Mouse (Mus musculus): ENCODE data around the gene Gpr83. TPM values are rescaled to one million over a fixed set of nuclear protein-coding genes. Genes with fewer than 3 reads are reported as not detected.

Gene Gpr83
- 10 to 100 TPM; 13.5 to 16.2 TPM for total RNA-seq (2021)
- long read RNA-seq, transcript Gpr83-201 (4 exons, 3,586 nt): major isoform, 16 of 21 reads
- long read RNA-seq, partial matches to known transcripts: 1 of 21 reads
- long read RNA-seq, other reads (novel, unspliced or antisense): 2 of 21 reads

DNA sequence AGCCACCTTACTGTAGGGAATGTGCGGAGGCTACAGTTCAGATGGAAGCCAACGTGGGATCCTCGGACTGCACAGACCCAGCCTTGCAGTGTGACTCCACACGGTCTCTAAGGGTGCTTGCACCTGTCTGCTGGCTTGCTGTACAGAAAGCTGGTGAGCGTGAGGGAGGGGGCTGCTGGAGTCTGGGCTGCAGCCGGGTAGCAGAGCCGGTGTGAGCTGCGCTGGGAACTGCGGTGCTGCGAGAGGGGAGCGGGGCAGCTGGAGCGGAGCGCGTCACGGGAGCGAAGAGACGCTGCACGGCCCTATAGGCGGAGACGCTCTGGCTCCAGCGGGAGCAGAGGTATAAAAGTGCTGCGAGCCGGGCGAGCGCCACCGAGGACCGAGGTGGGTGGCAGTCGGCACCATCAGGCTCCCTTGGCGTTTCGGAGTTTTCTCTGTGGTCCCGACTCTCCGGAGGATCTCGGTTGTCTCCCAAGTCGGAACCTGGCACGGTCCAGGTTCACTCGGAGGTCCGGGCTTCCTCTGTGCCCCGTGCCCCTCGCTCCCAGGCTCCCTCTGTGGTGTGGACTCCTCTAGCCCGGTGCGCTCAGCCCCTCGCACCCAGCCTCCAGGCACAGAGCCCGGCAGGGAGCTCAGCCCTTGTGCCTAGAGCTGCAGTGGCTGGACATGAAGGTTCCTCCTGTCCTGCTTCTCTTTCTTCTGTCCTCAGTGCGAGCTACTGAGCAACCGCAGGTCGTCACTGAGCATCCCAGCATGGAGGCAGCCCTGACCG lies at the start of gene Gpr83:
Gene Gpr83 (plus strand): TSS at position 343 of the 772 bp plus-strand sequence.
- DNase-seq (ENCODE audit: low spot score in 2 of 2): peak; percentile 44 to 64

DNA sequence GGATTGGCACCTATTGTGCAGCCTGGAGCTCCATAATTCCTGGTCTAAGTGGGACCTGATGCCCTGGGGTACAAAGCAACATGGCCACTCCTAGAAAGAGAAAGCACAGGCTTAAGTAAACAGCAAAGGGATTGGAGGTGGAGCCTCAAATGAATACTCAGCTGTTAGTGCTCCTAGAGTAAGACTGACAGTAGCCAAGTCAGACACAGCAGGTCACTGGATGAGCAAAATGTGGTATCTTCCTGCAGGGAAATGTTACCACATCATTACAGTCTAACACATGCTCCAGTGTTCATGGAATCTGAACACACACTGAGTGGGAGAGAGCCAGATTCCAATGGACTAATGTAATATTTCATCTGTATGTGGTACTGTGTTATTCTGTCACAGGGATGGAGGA lies 38.6 kb upstream of the Gpr83 start:
- DNase-seq (ENCODE audit: low spot score in 2 of 2): no peak

DNA sequence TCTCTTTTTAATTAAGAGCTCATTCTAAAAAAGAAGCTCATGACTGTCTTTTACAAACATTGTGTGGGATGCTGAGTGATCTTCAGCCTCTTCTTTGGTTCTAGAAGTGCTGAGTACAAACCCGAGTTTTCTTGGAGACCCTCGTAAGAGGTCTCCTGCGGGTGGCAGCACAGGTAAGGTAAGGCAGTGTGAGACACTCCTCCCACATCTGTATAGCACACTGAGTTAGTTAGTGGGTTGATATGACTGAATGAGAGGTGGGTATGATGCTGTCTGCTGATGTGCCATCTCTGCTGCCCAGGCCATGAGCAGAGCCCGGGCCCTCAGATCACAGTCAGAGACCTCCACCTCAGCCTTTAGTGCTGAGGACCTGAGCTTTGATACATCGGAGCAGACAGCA lies 35.2 kb upstream of the Gpr83 start:
- DNase-seq (ENCODE audit: low spot score in 2 of 2): no peak

DNA sequence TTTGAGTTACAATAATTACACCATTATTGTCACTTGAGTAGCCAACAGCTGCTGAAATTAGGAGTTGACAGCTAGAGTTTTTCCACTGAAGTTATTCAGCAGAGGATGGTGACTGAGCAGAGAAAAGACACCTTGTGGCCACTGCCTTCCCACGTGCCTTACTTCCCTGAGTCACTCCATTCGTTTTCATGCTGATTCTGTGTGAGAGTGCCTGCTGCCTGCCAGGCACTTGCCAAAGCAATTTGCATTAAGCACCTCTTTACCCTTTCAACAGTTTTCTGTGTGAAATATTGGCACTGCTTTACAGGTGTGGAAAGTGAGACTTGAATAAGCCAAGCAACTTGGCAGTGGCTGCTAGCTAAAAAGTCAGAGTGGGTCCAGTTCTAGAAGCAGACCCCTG lies 32.1 kb upstream of the Gpr83 start:
- no peak for DNase-seq (ENCODE audit: low spot score in 2 of 2)

DNA sequence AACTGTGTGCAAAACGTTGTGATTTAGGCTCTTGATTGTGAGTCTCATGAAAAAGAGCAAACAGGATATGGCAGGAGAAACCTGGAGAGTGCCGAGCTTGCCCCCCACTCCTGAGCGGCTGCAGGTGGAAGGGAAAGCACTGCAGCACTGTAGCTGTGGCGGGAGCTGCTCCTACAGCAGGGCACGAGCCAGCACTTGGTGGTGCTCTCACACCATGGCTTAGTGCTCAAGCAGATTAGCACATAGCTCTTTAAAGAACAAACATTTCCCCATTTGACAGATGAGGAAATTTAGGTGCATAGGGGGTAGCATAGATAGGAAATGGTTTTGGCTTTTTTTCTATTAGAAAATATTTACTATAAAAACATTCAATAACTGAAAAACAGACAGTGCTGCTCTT lies 28.0 kb upstream of the Gpr83 start:
- DNase-seq (ENCODE audit: low spot score in 2 of 2): no peak

DNA sequence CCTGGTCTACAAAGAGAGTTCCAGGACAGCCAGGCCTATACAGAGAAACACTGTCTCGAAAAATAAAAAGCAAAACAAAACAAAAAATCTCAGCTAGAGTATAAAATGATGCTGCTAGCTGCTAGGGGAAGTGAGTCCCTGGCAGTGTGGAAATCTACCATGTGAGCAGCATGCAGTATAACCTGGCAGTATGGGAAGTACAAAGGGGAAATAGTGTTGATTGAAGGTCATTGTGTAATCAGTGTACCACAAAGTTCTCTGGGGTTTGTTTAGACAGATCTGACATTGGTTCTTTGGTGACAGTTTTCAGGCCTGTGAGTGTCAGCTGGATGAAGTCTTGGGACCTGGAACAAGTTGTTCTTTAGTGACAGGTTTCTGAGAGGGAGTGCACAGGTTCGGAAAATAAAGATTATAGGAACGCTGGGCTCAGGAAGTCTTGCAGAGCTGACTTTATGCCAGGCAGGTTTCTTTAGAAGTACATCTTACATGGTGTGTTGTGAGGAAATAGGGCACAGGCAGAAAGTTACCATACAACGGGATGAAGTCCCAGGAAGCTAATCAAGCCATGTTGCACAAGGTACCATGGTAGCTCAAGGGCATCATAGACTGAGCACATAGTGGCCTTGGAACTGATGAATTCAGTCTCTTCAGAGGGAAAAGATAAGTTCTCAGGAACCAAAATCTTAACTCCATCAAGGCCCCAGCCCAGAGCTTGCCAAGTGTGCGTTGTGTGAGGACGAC lies 24.5 kb upstream of the Gpr83 start:
- no peak for DNase-seq (ENCODE audit: low spot score in 2 of 2)

DNA sequence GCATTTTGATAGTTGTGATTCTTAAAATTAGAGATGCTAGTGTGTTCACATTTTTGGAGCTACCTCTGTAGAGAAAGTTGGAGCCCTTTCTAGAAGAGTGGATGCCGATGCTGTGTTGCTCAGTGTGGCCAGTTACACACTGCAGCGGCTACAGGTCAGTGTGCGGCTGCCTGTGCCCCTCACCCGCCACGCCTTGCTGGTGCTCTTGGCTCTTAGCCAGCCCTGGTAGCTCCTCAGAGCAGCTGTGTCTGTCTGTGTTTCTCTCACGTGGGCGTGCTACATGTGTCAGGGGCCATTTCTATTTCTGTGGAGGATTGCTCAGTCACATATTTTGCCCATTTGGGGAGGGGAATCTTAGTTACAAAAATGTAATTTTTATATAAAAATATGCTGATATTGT lies 20.5 kb upstream of the Gpr83 start:
- DNase-seq (ENCODE audit: low spot score in 2 of 2): peak in 1 of 2 experiments; percentile 16

DNA sequence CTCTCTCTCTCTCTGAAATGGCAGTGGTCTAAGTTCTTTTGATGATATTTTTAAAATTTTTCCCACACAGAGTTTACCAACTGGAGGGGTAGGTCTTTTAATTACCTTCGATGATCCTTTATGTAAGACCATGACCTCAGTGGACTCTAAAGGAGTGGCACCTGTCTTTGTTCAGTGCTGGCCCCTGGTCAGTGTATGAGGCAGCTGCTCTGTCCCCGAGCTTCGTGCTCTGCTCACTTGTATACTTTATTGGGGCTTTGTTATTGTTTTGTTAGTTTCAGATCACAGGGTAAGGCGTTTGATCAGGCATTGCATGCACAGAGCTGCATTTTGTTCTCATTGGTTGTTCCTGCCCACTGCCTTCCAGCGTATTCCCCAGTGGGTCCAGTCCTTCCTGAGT lies 20.0 kb upstream of the Gpr83 start:
- DNase-seq (ENCODE audit: low spot score in 2 of 2): no peak

DNA sequence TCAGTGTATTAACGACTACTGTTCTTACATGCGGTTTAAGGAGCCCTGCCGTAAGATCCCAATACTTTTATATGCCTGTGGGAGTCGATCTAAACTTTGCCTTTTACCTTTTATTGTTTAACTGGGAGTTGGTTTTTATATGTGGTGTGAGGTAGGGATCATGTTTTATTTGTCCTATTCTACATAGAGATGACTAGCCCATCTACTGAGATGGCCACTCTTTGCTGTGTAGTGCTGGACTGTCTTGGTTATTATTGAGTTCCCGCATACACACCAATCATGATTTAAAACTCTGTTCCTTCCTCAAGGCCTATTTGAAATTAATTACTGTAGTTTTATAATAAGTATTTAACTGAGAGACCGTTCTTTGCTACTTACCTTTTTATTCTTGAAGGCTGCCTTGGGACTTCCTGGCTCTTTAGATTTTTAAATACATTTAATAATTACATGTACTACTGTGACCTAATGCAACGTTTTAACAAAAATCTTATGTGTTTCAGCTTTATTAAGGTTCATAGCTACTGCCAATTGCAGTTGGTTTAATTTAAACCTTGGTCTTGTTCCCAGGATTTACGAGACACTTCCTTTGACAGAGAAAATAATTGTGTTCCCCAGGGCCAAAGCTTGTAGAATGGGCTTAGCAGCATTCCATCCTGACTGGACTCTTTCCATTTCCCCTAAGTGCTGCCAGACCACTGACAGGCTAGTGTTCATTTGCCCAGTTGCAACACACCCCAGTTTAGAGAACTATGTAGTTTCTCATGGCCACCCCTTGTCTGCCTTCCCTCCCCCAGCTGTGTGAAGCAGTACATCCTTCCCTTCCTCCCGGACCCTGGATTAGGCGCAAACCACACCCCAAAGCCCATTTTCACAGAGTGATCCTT lies 17.9 kb upstream of the Gpr83 start:
- DNase-seq (ENCODE audit: low spot score in 2 of 2): no peak

DNA sequence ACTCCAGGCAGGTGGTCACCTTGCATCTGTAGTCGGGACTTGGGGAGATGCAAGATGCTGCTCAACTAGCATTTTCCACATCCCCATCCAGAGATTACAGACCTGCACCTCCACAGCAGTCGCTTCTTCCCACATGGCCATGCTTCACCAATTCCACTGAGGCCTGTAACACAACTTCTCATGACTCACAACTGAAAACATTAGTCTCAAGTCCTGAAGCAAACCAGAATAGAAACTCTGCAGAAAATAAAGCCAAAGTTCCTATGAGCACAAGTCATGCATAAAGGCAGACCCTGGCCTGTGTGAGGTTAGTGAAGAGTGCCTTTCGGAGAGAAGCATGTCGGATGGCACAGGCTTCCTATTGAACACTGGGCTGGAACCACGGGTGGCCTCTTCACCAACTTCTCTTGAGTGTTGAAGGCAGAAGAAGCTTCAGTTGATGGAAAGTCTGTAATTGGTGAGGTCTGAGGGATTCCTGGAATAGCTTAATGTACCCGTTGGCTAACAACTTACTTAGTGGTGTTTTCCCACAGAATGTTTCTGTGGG lies 16.6 kb upstream of the Gpr83 start:
- no peak for DNase-seq (ENCODE audit: low spot score in 2 of 2)

DNA sequence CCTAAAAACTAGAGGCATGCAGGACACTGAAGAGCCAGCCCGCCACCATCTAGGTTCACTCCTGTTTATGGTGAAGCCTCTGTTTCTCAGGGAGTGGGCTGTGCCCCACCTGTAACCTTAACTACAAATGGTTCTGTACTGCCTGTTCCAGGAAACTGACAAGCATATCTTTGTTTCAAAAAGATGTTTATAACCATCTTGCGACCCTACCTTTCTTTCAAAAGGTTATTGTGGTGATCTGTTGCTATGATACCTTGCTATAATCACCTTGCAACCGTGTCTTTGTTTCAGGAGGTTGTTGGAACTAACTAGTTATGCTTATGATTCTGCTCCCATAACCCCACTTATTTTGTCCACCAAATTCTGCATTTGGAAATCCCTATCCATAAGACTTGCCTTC lies 16.1 kb upstream of the Gpr83 start:
- DNase-seq (ENCODE audit: low spot score in 2 of 2): no peak

DNA sequence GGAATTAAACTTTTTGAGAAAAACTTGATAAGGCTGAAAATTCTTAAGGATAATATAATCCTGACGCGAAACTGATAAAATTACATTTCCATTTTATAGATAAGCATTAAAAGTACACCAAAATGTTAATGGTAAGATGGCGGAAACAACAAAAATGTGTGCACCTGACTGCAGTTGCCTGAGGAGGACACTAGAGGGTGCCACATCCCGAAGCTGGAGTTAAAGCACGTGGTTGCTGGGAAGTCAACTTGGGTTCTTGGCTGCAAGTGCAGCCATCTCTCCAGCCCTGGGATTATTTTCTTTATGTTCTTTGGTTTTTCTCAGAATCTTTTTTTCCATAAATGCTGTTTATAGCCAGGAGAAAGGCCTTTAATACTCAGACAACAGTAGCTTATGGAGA lies 13.6 kb upstream of the Gpr83 start:
- no peak for DNase-seq (ENCODE audit: low spot score in 2 of 2)

DNA sequence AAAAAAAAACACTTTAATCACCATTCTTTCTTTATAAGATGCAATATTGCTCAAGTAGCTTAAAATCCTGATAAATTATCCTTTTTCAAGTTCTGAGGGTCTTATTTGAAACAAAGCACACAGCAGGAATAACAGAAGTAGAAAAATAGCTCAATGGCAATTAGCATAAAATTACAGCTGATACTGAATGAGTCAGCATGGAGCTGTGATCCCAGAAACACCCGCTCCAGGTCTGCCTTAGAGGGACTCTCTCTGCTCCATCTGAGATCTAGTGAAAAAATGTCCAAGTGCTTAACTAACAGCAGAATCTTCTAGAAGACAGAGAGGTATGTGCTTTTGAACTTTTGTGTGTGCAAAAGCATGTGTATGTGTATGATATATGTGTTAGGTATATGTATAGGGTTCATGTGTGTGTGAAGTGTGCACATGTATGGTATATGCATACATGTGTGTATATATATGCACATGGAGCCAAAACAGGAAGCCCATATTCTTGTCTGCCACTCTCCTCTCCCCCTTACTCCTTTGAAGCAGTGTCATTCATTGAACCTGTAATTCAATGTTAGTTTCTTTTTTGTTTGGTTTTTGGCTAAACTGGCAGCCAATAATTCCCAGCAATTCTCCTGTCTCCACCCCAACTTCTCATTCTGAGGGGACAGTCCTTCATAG lies 11.6 kb upstream of the Gpr83 start:
- DNase-seq (ENCODE audit: low spot score in 2 of 2): peak in 1 of 2 experiments; percentile 41

DNA sequence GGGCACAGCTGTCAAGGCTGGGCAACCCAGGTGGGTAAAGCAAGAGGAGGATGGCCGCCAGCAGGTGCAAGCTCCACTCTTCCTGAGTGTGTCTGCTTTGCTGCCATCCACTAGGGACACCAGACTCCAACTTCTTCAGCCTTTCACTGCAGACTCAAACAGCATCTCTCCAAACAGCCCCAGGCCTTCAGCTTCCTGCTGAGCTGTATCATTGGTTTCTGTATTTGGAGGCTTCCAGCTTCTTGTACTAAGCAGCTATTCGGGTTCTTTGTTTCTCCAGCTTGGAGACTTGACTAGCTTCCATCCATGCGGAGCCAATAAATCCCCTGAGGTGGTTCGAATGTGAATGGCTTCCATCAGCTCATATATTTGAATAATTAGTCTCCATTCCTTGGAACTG lies 5.4 kb upstream of the Gpr83 start:
- DNase-seq (ENCODE audit: low spot score in 2 of 2): no peak

DNA sequence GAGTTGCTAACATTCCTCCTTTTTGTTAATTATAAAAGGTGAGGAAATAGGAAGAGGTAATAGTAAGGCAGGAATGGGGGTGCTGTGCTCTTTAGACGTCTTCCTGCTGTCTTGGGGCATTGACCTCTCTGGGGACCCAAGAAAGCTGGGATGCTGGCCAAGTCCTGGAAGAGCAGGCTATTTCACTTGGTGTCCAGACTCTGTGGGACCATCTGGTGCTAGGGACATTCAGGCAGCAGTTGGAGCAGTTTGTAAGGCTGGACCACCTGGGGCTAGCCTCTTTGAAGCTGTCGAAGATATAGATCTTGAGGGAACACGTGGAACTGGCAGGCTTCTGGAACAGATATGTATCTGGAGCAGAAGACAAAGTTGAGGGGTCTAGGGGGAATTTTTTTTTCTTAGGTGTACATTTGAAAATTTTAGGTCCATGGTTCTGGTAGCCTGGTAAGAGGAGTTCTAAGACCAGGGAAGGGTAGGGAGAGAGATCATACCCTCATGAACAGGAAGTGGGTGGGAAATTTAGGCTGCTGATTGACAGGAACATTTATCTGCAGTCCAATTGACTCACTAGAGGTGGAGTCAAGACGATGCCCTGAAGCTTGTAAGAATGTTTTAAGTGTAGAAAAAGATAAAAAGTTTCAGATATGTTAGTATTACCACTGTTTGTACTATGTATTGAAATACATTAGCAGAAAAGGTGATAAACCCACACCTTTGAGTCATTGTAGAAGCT lies 2.9 kb upstream of the Gpr83 start:
- no peak for DNase-seq (ENCODE audit: low spot score in 2 of 2)

DNA sequence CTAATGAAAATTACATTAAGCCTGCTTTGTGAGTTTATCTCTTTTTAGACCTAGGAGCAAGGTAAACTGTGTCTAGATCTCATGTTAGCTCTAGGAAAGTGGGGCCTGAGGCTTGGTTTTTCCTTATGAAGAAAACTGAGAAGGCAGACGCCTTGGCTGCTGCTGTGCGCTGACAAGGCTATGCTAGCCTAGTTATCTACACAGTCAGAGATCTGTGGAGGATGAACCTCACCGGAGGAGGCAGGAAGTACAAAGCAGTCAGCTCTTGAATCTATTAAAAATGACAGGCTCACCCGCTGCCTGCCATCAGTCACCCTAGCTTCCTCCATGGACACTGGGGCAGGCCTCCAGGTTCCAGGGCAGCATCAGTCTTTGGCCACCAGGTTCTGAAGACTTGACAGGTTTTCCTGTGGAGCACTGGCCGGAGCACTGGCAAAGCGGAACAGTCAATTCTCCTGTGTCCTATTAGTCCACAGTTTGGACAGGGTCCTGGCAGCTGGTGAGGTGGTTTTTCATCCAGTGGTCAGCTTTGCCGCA lies 1.8 kb upstream of the Gpr83 start:
- no peak for DNase-seq (ENCODE audit: low spot score in 2 of 2)

DNA sequence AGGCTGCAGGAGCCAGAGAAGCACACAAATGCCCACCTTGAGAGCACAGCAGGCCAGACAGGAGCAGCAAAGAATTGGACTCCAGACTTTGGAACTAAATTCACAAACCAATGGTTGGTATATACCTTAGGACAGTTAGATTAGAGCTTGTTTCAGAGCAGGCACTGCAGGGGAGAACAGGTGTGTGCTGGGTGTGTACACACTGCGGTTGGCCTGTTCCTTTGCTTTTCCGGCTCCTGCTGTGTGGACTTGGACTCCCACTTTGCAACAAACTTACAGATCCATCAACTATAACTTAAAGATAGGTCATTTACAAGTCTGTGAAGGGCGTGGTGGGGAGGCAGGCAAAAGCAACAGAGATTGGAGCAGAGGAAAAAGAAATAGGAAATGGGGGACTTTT lies 1.2 kb upstream of the Gpr83 start:
- no peak for DNase-seq (ENCODE audit: low spot score in 2 of 2)

DNA sequence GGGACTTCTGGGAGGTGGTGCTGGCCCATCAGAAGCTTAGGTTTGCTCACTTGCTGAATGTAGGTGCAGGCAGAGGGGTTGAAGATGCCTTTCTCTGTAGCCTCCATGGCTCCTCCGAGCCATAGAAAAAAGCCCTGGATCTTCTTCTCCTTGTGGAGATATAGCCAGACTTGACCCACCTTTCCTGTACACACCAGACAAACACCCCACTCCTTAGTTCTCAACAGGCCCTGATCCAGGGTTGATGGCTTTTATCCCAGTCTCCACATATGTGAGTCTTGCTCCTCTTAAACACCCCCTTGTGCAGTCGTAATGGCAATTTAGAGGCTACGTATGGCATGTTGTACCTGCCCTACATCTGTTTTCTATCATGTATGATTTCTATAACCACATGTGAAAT lies 3.1 kb downstream of the Gpr83 start:
- no peak for DNase-seq (ENCODE audit: low spot score in 2 of 2)

DNA sequence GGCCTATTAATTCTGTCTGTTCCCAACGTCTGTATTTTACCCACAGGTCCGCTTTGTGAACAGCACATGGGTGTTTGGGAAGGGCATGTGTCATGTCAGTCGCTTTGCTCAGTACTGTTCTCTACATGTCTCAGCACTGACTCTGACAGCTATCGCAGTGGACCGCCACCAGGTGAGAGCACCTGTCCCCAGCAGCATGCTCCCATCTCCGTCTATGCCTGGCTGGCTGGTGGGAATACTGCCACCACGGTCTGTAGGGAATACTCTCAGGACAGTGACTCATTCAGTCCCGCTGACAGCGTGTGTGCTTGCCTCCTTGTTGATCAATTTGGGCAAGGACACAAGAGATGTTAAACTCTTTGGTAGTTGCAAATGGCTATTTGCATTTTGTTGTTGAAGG lies 4.7 kb downstream of the Gpr83 start:
- no peak for DNase-seq (ENCODE audit: low spot score in 2 of 2)

DNA sequence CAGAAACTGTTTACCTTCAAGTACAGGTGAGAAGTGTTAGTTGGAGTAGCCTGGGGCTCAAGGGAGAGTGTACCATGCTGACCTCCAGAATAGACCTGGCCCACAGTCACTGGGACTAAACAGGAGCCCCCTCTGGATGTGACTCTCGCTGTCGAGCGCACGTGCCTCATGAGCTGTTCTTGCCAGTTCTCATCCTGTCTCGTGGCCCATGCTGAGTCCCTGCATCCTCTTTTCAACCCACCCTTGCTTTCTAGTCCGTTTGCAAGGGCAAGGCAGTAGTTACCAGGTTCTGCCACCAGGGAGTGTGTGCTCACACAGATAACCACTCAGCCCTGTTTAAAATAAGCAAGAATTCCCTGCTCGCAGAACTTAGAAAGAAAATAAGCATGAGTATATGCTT lies 6.9 kb downstream of the Gpr83 start:
- DNase-seq (ENCODE audit: low spot score in 2 of 2): peak; percentile 35 to 75
